Mouse (Mus musculus) activated CD4-positive, CD25-positive, alpha-beta regulatory T cell, adult 9 weeks (primary cell): Measurements from ENCODE around the gene Siva1. TPM values are rescaled to one million over a fixed set of nuclear protein-coding genes. Genes with fewer than 3 reads are reported as not detected.

Experiments used
- polyA plus RNA-seq: library from polyadenylated mRNA; unstranded; fragments of 100-300 nt; shearing (Covaris generic); gene quantifications from one replicate; pipeline ENCODE4 v1.2.1, GENCODE M21; 2017

Siva1 gene
- 44.5 TPM for polyA plus RNA-seq

GRCm38 (mm10) chr12:112644180-112644854 is at the start of gene Siva1:
TSS of gene Siva1 (plus strand) at chr12:112644679.

GRCm38 (mm10) chr12:112619686-112620353 is 24.7 kb upstream of the Siva1 start, which contains the start of gene Adssl1:
TSS of gene Adssl1 (plus strand) at chr12:112620045.

GRCm38 (mm10) chr12:112674132-112675011 is 29.9 kb downstream of the Siva1 start, which contains the start of gene Akt1:
TSS of gene Akt1 (minus strand) at chr12:112674884.

GRCm38 (mm10) chr12:112678555-112679026 is 34.1 kb downstream of the Siva1 start, which contains the start of gene Zbtb42:
TSS of gene Zbtb42 (plus strand) at chr12:112678828.

Other genes with a start within 250 kb of the Siva1 start
- not detected for gene A530016L24Rik, start 155.2 kb upstream of the Siva1 start, polyA plus RNA-seq
- gene Tmem179, start 127.9 kb upstream of the Siva1 start, polyA plus RNA-seq, result not detected
- gene Inf2, start 55.9 kb upstream of the Siva1 start, polyA plus RNA-seq, result 12.1 TPM
- 1.9 TPM for gene Adssl1, start 24.6 kb upstream of the Siva1 start, polyA plus RNA-seq
- 8.0 TPM for gene Akt1, start 30.2 kb downstream of the Siva1 start, polyA plus RNA-seq
- 1.7 TPM for gene Zbtb42, start 34.1 kb downstream of the Siva1 start, polyA plus RNA-seq
- gene Cep170b, start 75.8 kb downstream of the Siva1 start, polyA plus RNA-seq, result 2.6 TPM
- 5.2 TPM for gene Pld4, start 116.0 kb downstream of the Siva1 start, polyA plus RNA-seq
- not detected for gene Ahnak2, start 158.0 kb downstream of the Siva1 start, polyA plus RNA-seq
- gene Clba1, start 164.3 kb downstream of the Siva1 start, polyA plus RNA-seq, result not detected
- 89.7 TPM for gene Cdca4, start 184.7 kb downstream of the Siva1 start, polyA plus RNA-seq
- 32.9 TPM for gene Gpr132, start 223.5 kb downstream of the Siva1 start, polyA plus RNA-seq